Mouse (Mus musculus) cerebellum, adult 18-20 months (tissue): Measurements from ENCODE around the gene Dio1.

Experiments used
- DNase-seq, 2 experiments: peaks; one replicate each; pipeline ENCODE4 v3.0.0; 2021

The Dio1 gene

GRCm38 (mm10) chr4:107243365-107244333 is 63.3 kb downstream of the Dio1 start:
- no peak for DNase-seq
